Mouse (Mus musculus) skeletal muscle tissue, adult 2 months (tissue): Measurements from ENCODE around the gene Ino80d.

ENCODE experiments used
- DNase-seq: peaks from one replicate; pipeline ENCODE4 v3.0.0-alpha.2; 2012; ENCODE audit warnings: low read depth, low spot score

Ino80d gene

GRCm38 (mm10) chr1:63107614-63108327 lies 6.7 kb downstream of the Ino80d start:
- no peak for DNase-seq

- no peak for DNase-seq
Observed at GRCm38 (mm10) chr1:63102758-63103451, 11.6 kb downstream of the Ino80d start.

- DNase-seq, result no peak
Observed at GRCm38 (mm10) chr1:63100196-63100595, 14.3 kb downstream of the Ino80d start.

GRCm38 (mm10) chr1:63098831-63099230 lies 15.6 kb downstream of the Ino80d start:
- DNase-seq, result no peak

GRCm38 (mm10) chr1:63096071-63096470 lies 18.4 kb downstream of the Ino80d start:
- no peak for DNase-seq

GRCm38 (mm10) chr1:63089795-63090194 lies 24.7 kb downstream of the Ino80d start:
- no peak for DNase-seq

GRCm38 (mm10) chr1:63088614-63089013 lies 25.9 kb downstream of the Ino80d start:
- DNase-seq, result no peak

- no peak for DNase-seq
Observed at GRCm38 (mm10) chr1:63080277-63080676, 34.2 kb downstream of the Ino80d start.

- DNase-seq, result no peak
Observed at GRCm38 (mm10) chr1:63076383-63076782, 38.1 kb downstream of the Ino80d start.

GRCm38 (mm10) chr1:63071379-63071778 lies 43.1 kb downstream of the Ino80d start:
- DNase-seq, result no peak

GRCm38 (mm10) chr1:63058361-63058760 lies 56.1 kb downstream of the Ino80d start:
- no peak for DNase-seq

GRCm38 (mm10) chr1:63057849-63058248 lies 56.6 kb downstream of the Ino80d start:
- no peak for DNase-seq

GRCm38 (mm10) chr1:63057318-63057717 lies 57.1 kb downstream of the Ino80d start:
- no peak for DNase-seq

- DNase-seq, result no peak
Observed at GRCm38 (mm10) chr1:63055386-63055785, 59.1 kb downstream of the Ino80d start.

GRCm38 (mm10) chr1:63050866-63051265 lies 63.6 kb downstream of the Ino80d start:
- no peak for DNase-seq

- no peak for DNase-seq
Observed at GRCm38 (mm10) chr1:63049977-63050376, 64.5 kb downstream of the Ino80d start.

- no peak for DNase-seq
Observed at GRCm38 (mm10) chr1:63047983-63048382, 66.5 kb downstream of the Ino80d start.

GRCm38 (mm10) chr1:63032929-63033328 lies 81.5 kb downstream of the Ino80d start:
- DNase-seq, result no peak

GRCm38 (mm10) chr1:63019916-63020315 lies 94.6 kb downstream of the Ino80d start:
- DNase-seq, result no peak

- no peak for DNase-seq
Observed at GRCm38 (mm10) chr1:63005013-63005646, 109.3 kb downstream of the Ino80d start.

- no peak for DNase-seq
Observed at GRCm38 (mm10) chr1:63001874-63002273, 112.6 kb downstream of the Ino80d start.

- DNase-seq, result no peak
Observed at GRCm38 (mm10) chr1:62993348-62993747, 121.1 kb downstream of the Ino80d start.

GRCm38 (mm10) chr1:62992648-62993047 lies 121.8 kb downstream of the Ino80d start:
- DNase-seq, result no peak
